Mouse (Mus musculus) MEL (cell line): ENCODE results near the gene Ttc34.

ENCODE experiments used
- CTCF ChIP-seq, 3 experiments: IDR thresholded peaks in 2 of 3; conservative IDR thresholded peaks in 1 of 3; 2 replicates each; pipeline ENCODE4 v1.5.1; 2011 to 2012; ENCODE audit warnings: low read length in 3 of 3, low read depth in 2 of 3, mild to moderate bottlenecking in 2 of 3, improper control_type of control experiment in 1 of 3, inconsistent platforms in 1 of 3, mixed read lengths in 1 of 3, moderate library complexity in 1 of 3; ENCODE audit not compliant: control insufficient read depth in 1 of 3, insufficient read depth in 1 of 3, poor library complexity in 1 of 3, severe bottlenecking in 1 of 3
- ELF1 ChIP-seq: IDR thresholded peaks from 2 replicates; pipeline ENCODE4 v1.6.1; 2014; ENCODE audit warnings: low read depth, mild to moderate bottlenecking, inconsistent platforms, low read length, improper control_type of control experiment, moderate library complexity
- GATA1 ChIP-seq: IDR thresholded peaks from 2 replicates; pipeline ENCODE4 v1.6.1; 2011; ENCODE audit warnings: low read depth, low read length, improper control_type of control experiment
- MAX ChIP-seq: IDR thresholded peaks from 2 replicates; pipeline ENCODE4 v1.6.1; 2011; ENCODE audit warnings: low read length, improper control_type of control experiment
- MAZ ChIP-seq: IDR thresholded peaks from 2 replicates; pipeline ENCODE4 v1.6.1; 2012; ENCODE audit warnings: low read depth, mild to moderate bottlenecking, inconsistent platforms, low read length, improper control_type of control experiment
- MEF2A ChIP-seq: IDR thresholded peaks from 2 replicates; pipeline ENCODE4 v1.6.1; 2014; ENCODE audit warnings: low read depth, mild to moderate bottlenecking, inconsistent platforms, low read length, improper control_type of control experiment; ENCODE audit not compliant: poor library complexity, insufficient replicate concordance, severe bottlenecking; ENCODE audit errors: extremely low read depth
- MYC ChIP-seq: IDR thresholded peaks from 2 replicates; pipeline ENCODE4 v1.6.1; 2011; ENCODE audit warnings: low read depth, mild to moderate bottlenecking, low read length, improper control_type of control experiment, moderate library complexity
- POLR2A ChIP-seq, 2 experiments: IDR thresholded peaks; 2 replicates each; pipeline ENCODE4 v1.6.1; 2011 to 2012; ENCODE audit warnings: low read length in 2 of 2, mild to moderate bottlenecking in 2 of 2, control low read depth in 1 of 2, improper control_type of control experiment in 1 of 2, low read depth in 1 of 2, moderate library complexity in 1 of 2; ENCODE audit not compliant: control insufficient read depth in 1 of 2, insufficient read depth in 1 of 2, poor library complexity in 1 of 2
- RAD21 ChIP-seq: IDR thresholded peaks from 2 replicates; pipeline ENCODE4 v1.6.1; 2011; ENCODE audit warnings: mild to moderate bottlenecking, low read depth, low read length, improper control_type of control experiment
- SMC3 ChIP-seq: IDR thresholded peaks from 2 replicates; pipeline ENCODE4 v1.6.1; 2011; ENCODE audit warnings: low read depth, low read length, improper control_type of control experiment
- TAL1 ChIP-seq: IDR thresholded peaks from 2 replicates; pipeline ENCODE4 v1.6.1; 2012; ENCODE audit warnings: mild to moderate bottlenecking, inconsistent platforms, low read length, moderate library complexity, mixed read lengths
- ZC3H11A ChIP-seq: IDR thresholded peaks from 2 replicates; pipeline ENCODE4 v1.6.1; 2012; ENCODE audit warnings: low read depth, mild to moderate bottlenecking, inconsistent platforms, low read length, improper control_type of control experiment

DNA sequence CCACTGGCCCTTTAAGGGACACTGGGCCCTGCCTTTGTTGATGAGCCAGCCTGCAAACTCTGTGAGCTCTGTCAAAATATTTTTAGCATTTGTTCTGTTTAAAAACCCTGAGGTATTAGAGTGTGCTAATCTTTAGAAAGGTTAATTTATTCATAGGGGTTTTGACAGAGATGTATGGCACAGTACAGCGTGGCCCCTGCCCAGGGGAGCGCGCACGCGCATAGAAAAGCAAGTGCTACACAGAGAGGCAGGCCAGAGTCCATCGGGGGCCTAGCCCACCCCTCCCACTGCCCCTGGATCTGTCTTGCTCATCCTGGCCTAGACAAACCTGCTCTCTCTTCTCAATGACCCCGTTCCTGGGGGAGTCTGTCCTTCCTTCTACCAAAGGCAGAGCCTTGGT is 45.4 kb upstream of the Ttc34 start:
- TF ChIP-seq CTCF (IDR thresholded peaks at IDR 0.05 in 2 of 3, conservative IDR thresholded peaks at IDR 0.05 in 1 of 3; ENCODE audit: control insufficient read depth in 1 of 3, insufficient read depth in 1 of 3, low read depth in 2 of 3, low read length in 3 of 3, poor library complexity in 1 of 3, severe bottlenecking in 1 of 3) (no peak), POLR2A (IDR thresholded peaks at IDR 0.05; ENCODE audit: control insufficient read depth in 1 of 2, insufficient read depth in 1 of 2, low read depth in 1 of 2, low read length in 2 of 2, poor library complexity in 1 of 2) (no peak), MAZ (no peak), MEF2A (no peak), MAX (no peak), SMC3 (no peak), TAL1 (no peak), MYC (no peak), ZC3H11A (no peak), ELF1 (no peak), GATA1 (no peak), RAD21 (no peak)
